Mouse (Mus musculus): ENCODE results near the gene Btbd35f3. TPM values are rescaled to one million over a fixed set of nuclear protein-coding genes. Genes with fewer than 3 reads are reported as not detected.
"Not testable (repeated sequence)": the region's sequence is repeated elsewhere in the genome, so short reads cannot be mapped to it uniquely, and the experiment has no call there.

Btbd35f3 gene
- polyA plus RNA-seq (2016; fragmentation: Nextera tagmentation; extraction: Ambion mirVana) = not detected in 2 replicates

GRCm38 (mm10) chrX:4037374-4037773 lies at the start of gene Btbd35f3:
Gene Btbd35f3, plus strand, starts transcription at chrX:4037674.
- H3K9me3 ChIP-seq (replicated peaks); H3K36me3 ChIP-seq; ATAC-seq; H3K9ac ChIP-seq; H3K4me1 ChIP-seq; H3K27me3 ChIP-seq (replicated peaks); H3K4me2 ChIP-seq; H3K4me3 ChIP-seq; H3K27ac ChIP-seq: not testable (repeated sequence)
- no CpG with 5 or more reads among the region's 3 CpGs for WGBS (ENCODE audit: insufficient replicate concordance)

Other genes with a start within 250 kb of the Btbd35f3 start
- not detected in 2 replicates for gene Btbd35f16, start 80.7 kb upstream of the Btbd35f3 start, polyA plus RNA-seq (2016; fragmentation: Nextera tagmentation; extraction: Ambion mirVana)
- gene Btbd35f28, start 158.9 kb downstream of the Btbd35f3 start, polyA plus RNA-seq (2016; fragmentation: Nextera tagmentation; extraction: Ambion mirVana) = not detected in 2 replicates

Measured in liver, embryonic 12.5 days (tissue).